Mouse (Mus musculus): ENCODE data around the gene Usf3. TPM values are rescaled to one million over a fixed set of nuclear protein-coding genes. Genes with fewer than 3 reads are reported as not detected.
A peak's percentile ranks its signal among the peaks of the same experiment; 100 is the strongest.

Gene Usf3
- polyA plus RNA-seq, 1 experiment from 2014 or later = 3.1 TPM

- Histone ChIP-seq H3K9ac (no peak overlapping the region), H3K4me3 (no peak overlapping the region), H3K9me3 (no peaks in the 10 kb centered on the region), H3K36me3 (peaks cover 54% of the 10 kb centered on the region), H3K4me1 (no peaks in the 10 kb centered on the region), H3K27me3 (no peaks in the 10 kb centered on the region), H3K4me2 (no peak overlapping the region), H3K27ac (no peak overlapping the region)
- WGBS = 77% methylated on average over 10 of the region's 10 CpGs
- no peak for ATAC-seq (ENCODE audit: insufficient number of reproducible peaks, low FRiP score, low TSS enrichment, low read depth)
Observed at GRCm38 (mm10) chr16:44210156-44211053, 37.4 kb downstream of the Usf3 start.

DNA sequence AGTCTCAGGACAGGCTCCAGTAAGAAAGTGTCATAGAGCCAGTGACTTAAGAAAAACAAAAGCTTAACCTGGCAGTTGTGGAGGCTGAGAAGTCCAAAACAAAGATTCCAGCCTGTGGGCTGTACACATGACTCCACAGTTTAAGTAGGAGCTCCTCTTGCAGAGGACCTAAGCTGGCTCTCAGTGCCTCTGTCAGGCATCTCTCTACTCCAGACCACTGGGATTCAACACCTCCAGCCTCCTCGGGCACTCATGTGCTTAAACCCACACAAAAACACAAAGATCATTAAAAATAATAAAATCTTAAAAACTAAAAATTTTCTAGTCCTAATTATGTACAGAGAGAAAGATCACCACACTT lies 38.0 kb downstream of the Usf3 start:
- Histone ChIP-seq H3K4me2 (no peak overlapping the region), H3K9me3 (no peaks in the 10 kb centered on the region), H3K27ac (no peak overlapping the region), H3K27me3 (no peaks in the 10 kb centered on the region), H3K36me3 (peaks cover 57% of the 10 kb centered on the region), H3K9ac (no peak overlapping the region), H3K4me3 (no peak overlapping the region), H3K4me1 (no peaks in the 10 kb centered on the region)
- ATAC-seq (ENCODE audit: insufficient number of reproducible peaks, low FRiP score, low TSS enrichment, low read depth) = no peak
- 86% methylated on average over 1 of the region's 1 CpGs for WGBS

DNA sequence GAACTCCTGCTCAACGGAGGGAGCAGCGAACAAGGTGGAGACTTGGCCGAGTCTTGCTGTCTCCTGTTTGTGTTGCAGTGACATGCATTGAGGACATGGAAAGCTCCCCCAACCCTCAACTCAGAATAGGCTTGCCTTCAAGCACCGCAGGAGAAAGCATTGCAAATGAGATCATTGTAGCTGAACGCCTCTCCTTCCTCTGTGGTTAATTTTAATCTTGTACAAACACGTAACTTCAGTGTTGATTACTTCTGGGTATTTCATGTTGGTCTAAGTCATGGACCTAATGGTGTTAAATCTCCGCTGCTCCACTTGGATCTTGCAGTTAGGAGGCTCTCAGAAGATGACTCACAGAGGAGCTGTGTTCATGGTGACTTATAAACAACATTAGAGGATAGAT lies 39.7 kb downstream of the Usf3 start:
- Histone ChIP-seq H3K4me3 (no peak overlapping the region), H3K4me2 (no peak overlapping the region), H3K27ac (no peak overlapping the region), H3K9me3 (no peaks in the 10 kb centered on the region), H3K4me1 (no peaks in the 10 kb centered on the region), H3K36me3 (peaks cover 71% of the 10 kb centered on the region), H3K9ac (no peak overlapping the region), H3K27me3 (no peaks in the 10 kb centered on the region)
- WGBS = 90% methylated on average over 7 of the region's 7 CpGs
- no peak for ATAC-seq (ENCODE audit: insufficient number of reproducible peaks, low FRiP score, low TSS enrichment, low read depth)

- Histone ChIP-seq H3K27me3 (no peaks in the 10 kb centered on the region), H3K9ac (no peak overlapping the region), H3K4me1 (no peaks in the 10 kb centered on the region), H3K4me3 (no peak overlapping the region), H3K27ac (no peak overlapping the region), H3K9me3 (no peaks in the 10 kb centered on the region), H3K36me3 (peaks cover 79% of the 10 kb centered on the region), H3K4me2 (no peak overlapping the region)
- ATAC-seq (ENCODE audit: insufficient number of reproducible peaks, low FRiP score, low TSS enrichment, low read depth) = no peak
- WGBS = 90% methylated on average over 9 of the region's 9 CpGs
Observed at GRCm38 (mm10) chr16:44215513-44215912, 42.5 kb downstream of the Usf3 start.

DNA sequence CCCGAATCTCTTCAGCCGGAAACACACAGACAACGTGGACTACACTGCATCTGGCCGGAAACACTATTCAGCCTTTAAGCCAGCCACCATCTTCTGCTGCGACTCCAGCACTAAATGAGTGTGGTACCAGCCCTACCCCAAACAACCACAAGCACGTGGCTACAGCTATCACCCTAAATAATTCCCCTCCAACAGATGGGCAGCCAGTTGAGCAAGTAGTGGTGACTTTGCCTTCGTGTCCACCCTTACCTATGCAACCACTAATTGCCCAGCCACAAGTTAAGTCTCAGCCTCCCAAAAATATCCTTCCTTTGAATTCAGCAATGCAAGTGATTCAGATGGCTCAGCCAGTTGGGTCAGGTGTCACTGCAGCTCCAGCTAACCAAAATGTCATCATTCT lies 43.4 kb downstream of the Usf3 start:
- Histone ChIP-seq H3K27ac (no peak overlapping the region), H3K9ac (no peak overlapping the region), H3K4me3 (no peak overlapping the region), H3K4me1 (no peaks in the 10 kb centered on the region), H3K4me2 (no peak overlapping the region), H3K36me3 (peaks cover 82% of the 10 kb centered on the region), H3K9me3 (no peaks in the 10 kb centered on the region), H3K27me3 (no peaks in the 10 kb centered on the region)
- WGBS = 92% methylated on average over 7 of the region's 7 CpGs
- ATAC-seq (ENCODE audit: insufficient number of reproducible peaks, low FRiP score, low TSS enrichment, low read depth) = no peak

DNA sequence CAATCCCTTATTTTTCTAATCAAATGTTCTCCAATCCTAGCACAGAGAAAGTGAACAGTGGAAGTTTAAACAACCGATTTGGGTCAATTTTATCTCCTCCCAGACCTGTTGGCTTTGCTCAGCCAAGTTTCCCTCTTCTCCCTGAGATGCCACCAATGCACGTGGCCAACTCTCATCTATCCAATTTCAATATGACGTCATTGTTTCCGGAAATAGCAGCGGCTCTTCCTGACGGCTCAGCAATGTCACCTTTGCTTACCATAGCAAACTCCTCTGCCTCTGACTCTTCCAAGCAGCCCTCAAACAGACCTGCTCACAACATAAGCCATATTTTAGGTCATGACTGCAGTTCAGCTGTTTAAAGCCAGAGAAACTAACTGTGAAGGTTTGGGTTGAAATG lies 48.4 kb downstream of the Usf3 start:
- Histone ChIP-seq H3K4me1 (peaks cover 2% of the 10 kb centered on the region; the same call in 1 of the 2 replicates), H3K9ac (no peak overlapping the region), H3K9me3 (no peaks in the 10 kb centered on the region), H3K27me3 (no peaks in the 10 kb centered on the region), H3K36me3 (peaks cover 47% of the 10 kb centered on the region), H3K27ac (no peak overlapping the region), H3K4me3 (no peak overlapping the region), H3K4me2 (no peak overlapping the region)
- WGBS = 81% methylated on average over 6 of the region's 6 CpGs
- ATAC-seq (ENCODE audit: insufficient number of reproducible peaks, low FRiP score, low TSS enrichment, low read depth) = no peak

DNA sequence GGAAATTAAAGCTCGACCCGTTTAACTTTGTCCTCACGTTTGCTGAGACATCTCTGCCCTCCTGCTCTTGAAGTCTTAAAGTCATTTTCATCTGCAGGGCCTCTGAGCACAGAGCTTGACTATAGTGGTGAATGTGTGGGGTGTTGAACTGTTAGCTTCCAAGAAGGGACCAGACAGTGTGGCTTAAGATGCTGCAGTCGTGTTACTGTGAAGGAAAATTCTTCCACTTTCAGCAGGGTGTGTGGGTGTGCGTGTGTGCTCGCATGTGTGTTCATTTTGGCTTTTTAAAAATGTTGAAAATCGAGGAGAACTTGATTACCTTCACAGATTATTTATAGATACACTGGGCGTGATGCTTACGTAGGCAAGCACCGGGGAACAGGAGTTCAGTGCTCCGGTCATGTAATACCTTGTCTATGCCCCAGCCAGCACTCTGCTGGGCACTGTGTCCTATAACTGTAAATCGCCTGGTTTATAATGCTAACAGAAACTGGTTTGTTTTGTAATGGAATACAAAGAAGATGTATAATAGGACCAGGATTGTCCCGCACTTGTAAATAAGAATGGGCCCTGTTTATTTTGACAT lies 53.8 kb downstream of the Usf3 start:
- Histone ChIP-seq H3K36me3 (no peaks in the 10 kb centered on the region), H3K9ac (no peak overlapping the region), H3K27ac (no peak overlapping the region), H3K4me3 (no peak overlapping the region), H3K4me1 (peaks cover 2% of the 10 kb centered on the region; the same call in 1 of the 2 replicates), H3K27me3 (no peaks in the 10 kb centered on the region), H3K4me2 (no peak overlapping the region), H3K9me3 (no peaks in the 10 kb centered on the region)
- no peak for ATAC-seq (ENCODE audit: insufficient number of reproducible peaks, low FRiP score, low TSS enrichment, low read depth)
- 85% methylated on average over 13 of the region's 13 CpGs for WGBS

- Histone ChIP-seq H3K4me1 (no peaks in the 10 kb centered on the region), H3K27ac (no peak overlapping the region), H3K4me3 (no peak overlapping the region), H3K4me2 (no peak overlapping the region), H3K27me3 (no peaks in the 10 kb centered on the region), H3K9me3 (no peaks in the 10 kb centered on the region), H3K36me3 (no peaks in the 10 kb centered on the region), H3K9ac (no peak overlapping the region)
- 83% methylated on average over 7 of the region's 7 CpGs for WGBS
- no peak for ATAC-seq (ENCODE audit: insufficient number of reproducible peaks, low FRiP score, low TSS enrichment, low read depth)
Observed at GRCm38 (mm10) chr16:44233019-44233418, 60.0 kb downstream of the Usf3 start.

DNA sequence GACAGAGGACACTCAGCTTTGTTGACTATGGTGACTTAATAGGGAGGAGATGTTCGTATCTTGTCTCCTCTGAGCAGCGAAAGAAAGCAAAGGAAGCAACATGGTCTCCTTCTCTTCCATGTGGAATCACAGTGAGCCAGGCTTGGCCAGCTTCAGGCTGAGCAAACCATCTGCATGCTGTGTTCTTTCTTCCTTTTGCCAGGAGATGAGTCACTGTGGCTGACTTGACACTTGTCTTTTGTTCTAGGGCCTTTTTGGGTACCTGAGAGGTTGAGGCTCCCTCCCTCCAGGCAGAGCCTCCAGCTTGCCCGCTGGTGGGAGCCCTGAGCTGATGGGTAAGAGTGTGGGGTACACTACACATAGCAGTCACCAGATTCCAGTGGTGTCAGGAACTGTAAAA lies 64.8 kb downstream of the Usf3 start:
- no peak for ATAC-seq (ENCODE audit: insufficient number of reproducible peaks, low FRiP score, low TSS enrichment, low read depth)
- no peak overlapping the region for H3K4me2 ChIP-seq
- H3K27ac ChIP-seq = peak overlapping the region; percentile 63

GRCm38 (mm10) chr16:44238835-44239263 lies 65.8 kb downstream of the Usf3 start:
- peak overlapping the region; percentile 63 for H3K27ac ChIP-seq
- no peaks in the 10 kb centered on the region for H3K36me3 ChIP-seq
- H3K4me3 ChIP-seq = no peak overlapping the region
- H3K4me2 ChIP-seq = no peak overlapping the region
- no peaks in the 10 kb centered on the region for H3K4me1 ChIP-seq
- 39% methylated on average over 10 of the region's 10 CpGs for WGBS
- peak; percentile 77 for ATAC-seq (ENCODE audit: insufficient number of reproducible peaks, low FRiP score, low TSS enrichment, low read depth)
- H3K27me3 ChIP-seq = no peaks in the 10 kb centered on the region
- H3K9ac ChIP-seq = no peak overlapping the region
- no peaks in the 10 kb centered on the region for H3K9me3 ChIP-seq

More for the DNA sequence above, 64.8 kb downstream of the Usf3 start:
- Histone ChIP-seq H3K36me3 (no peaks in the 10 kb centered on the region), H3K9me3 (no peaks in the 10 kb centered on the region), H3K27me3 (no peaks in the 10 kb centered on the region), H3K4me3 (no peak overlapping the region), H3K9ac (no peak overlapping the region), H3K4me1 (no peaks in the 10 kb centered on the region)
- 78% methylated on average over 3 of the region's 3 CpGs for WGBS

DNA sequence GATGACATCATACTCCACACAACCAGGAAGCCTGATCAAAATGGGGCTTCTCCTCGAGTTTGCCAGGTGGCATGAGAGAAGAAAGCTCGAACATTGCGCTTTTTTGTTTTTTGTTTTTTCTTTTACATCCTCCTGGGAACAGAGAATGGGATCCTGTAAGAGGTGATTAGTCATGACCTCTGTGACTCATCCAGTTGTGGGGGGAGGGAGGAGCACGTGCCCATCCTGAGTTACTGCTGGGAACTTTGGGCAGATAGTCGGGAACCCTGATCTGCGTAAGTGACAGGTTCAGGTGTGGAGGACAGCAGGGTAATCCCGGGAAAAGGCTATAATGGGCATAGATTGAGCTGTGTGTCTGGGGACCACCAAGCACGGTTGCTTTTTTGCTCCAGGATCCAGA lies 67.4 kb downstream of the Usf3 start:
- Histone ChIP-seq H3K36me3 (no peaks in the 10 kb centered on the region), H3K9ac (no peak overlapping the region), H3K4me1 (no peaks in the 10 kb centered on the region), H3K4me3 (no peak overlapping the region), H3K9me3 (no peaks in the 10 kb centered on the region), H3K27ac (no peak overlapping the region), H3K4me2 (no peak overlapping the region), H3K27me3 (no peaks in the 10 kb centered on the region)
- WGBS = 63% methylated on average over 8 of the region's 8 CpGs
- no peak for ATAC-seq (ENCODE audit: insufficient number of reproducible peaks, low FRiP score, low TSS enrichment, low read depth)

DNA sequence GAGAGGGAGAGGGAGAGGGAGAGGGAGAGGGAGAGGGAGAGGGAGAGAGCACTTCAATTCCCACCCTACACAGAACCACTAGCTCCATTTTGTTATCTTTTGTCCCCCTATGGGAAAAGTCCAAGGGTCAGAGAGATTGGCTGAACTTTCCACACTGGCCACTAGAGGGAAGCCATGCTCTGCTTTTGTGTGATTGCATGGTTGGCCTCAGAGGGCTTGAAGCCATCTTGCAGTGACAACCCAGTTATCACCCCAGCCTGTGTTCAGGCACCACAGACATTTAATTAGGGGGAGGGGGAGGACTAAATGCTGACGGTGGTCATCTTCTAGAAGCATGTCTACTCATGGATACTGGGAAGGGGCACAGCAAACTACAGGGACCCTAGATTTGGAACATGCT lies 69.6 kb downstream of the Usf3 start:
- Histone ChIP-seq H3K9me3 (no peaks in the 10 kb centered on the region), H3K4me2 (no peak overlapping the region), H3K36me3 (no peaks in the 10 kb centered on the region), H3K9ac (no peak overlapping the region), H3K4me1 (no peaks in the 10 kb centered on the region), H3K27me3 (no peaks in the 10 kb centered on the region), H3K27ac (no peak overlapping the region), H3K4me3 (no peak overlapping the region)
- 4% methylated on average over 1 of the region's 1 CpGs for WGBS
- ATAC-seq (ENCODE audit: insufficient number of reproducible peaks, low FRiP score, low TSS enrichment, low read depth) = no peak
